Mouse (Mus musculus) lung, postnatal 0 days (tissue): ENCODE measurements around the gene Snrpd2.
A peak's percentile ranks its signal among the peaks of the same experiment; 100 is the strongest.

ENCODE experiments used
- CTCF ChIP-seq: IDR thresholded peaks from 2 replicates; pipeline ENCODE4 v1.5.1; 2016; ENCODE audit warnings: antibody characterized with exemption, mild to moderate bottlenecking
- EP300 ChIP-seq: IDR thresholded peaks from 2 replicates; pipeline ENCODE4 v1.6.1; 2016; ENCODE audit warnings: antibody characterized with exemption, mild to moderate bottlenecking, control low read depth

DNA sequence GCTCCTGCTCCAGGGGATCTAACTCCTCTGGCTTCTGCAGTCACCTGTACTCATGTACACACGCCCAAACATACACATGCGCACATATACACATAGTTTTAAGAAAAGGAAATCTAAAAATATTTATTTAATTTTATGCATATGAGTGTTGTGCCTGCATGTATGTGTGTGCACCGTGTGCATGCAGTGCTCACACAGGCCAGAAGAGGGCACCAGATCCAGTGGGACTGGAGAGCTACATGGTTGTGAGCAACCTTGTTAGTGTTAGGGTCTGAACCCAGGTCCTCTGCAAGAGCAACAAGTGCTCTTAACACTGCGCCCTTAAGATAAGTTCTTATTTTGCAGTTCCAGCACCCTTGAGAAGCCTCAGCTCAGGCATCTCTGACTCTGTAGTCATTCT lies 45.2 kb downstream of the Snrpd2 start:
- peak; percentile 41 for TF ChIP-seq CTCF
- TF ChIP-seq EP300, result no peak
